In the genomic region with DNA sequence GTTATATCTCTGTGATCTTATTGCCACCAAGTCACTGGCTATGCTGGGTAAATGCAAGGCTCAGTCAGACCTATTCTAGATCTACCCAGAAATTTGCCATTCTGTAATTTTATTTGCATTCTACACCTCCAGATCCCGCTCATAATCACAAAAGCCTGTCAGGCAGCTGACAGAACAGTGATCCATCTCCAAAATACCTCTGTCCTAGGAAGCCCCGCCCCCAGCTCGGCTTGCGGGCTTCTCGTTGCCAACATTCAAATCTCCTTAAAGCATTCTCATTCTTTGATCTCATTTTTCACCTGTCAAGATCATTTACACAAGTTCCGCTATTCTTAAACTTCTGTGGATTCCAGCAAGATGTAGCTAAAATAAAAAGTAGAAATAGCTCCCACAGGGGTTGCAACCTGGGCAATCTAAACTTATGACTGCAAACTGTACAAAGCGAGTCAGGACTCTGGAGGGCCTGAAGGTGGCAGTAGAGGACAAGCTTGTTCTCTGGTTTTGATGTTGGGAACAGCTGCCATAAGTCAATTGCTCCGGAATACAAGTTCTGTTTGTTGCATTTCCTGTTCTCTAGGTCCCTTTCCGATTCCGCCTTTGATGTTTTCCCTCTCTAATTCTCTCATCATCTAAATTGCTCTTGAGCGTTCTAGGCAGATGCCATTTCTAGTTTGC, we compare ENCODE assay signal across 8 mouse cellular contexts. TPM values are rescaled to one million over a fixed set of nuclear protein-coding genes. Genes with fewer than 3 reads are reported as not detected.
DNase-seq lines count a peak whose midpoint lies in the region; ATAC-seq and TF ChIP-seq lines count a peak whose summit lies in the region.

No protein-coding gene starts in this region.

- H3K79me2 ChIP-seq in myocyte (ENCODE audit: control insufficient read depth, insufficient read depth): no peaks in the 10 kb centered on the region

- peak; percentile 82 for ATAC-seq in erythroid progenitor cell, adult 5-6 weeks (replicated peaks; ENCODE audit: low FRiP score, poor library complexity, severe bottlenecking)
- ATAC-seq in heart, embryonic 12.5 days (ENCODE audit: insufficient number of reproducible peaks, low FRiP score): peak; percentile 59; the same call in 1 of the 2 replicates
- peak; percentile 88 for ATAC-seq in kidney, embryonic 15.5 days (replicated peaks; ENCODE audit: low FRiP score)

- 0 out of 2 replicates have a peak, but pooled peaks cover 2% of the 10 kb centered on the region for H3K4me1 ChIP-seq in E14TG2a.4 (replicated peaks; ENCODE audit: low read depth, low read length)
- H3K4me1 ChIP-seq in heart, embryonic 12.5 days (replicated peaks): no peaks in the 10 kb centered on the region
- 0 out of 2 replicates have a peak, but pooled peaks cover 3% of the 10 kb centered on the region for H3K4me1 ChIP-seq in kidney, embryonic 15.5 days

- H3ac ChIP-seq in myocyte (ENCODE audit: control insufficient read depth, insufficient read length): no peak overlapping the region

- no peak overlapping the region for H3K27ac ChIP-seq in heart, embryonic 12.5 days (ENCODE audit: poor library complexity, severe bottlenecking)
- H3K27ac ChIP-seq in kidney, embryonic 15.5 days: no peak overlapping the region

- no peak for TF ChIP-seq POLR2A in myocyte (IDR thresholded peaks at IDR 0.05; ENCODE audit: insufficient read length, low read depth)

- no peak overlapping the region for H3K9ac ChIP-seq in heart, embryonic 12.5 days
- no peak overlapping the region for H3K9ac ChIP-seq in kidney, embryonic 15.5 days

- H3K4me2 ChIP-seq in heart, embryonic 12.5 days: peak overlapping the region; percentile 49
- H3K4me2 ChIP-seq in kidney, embryonic 15.5 days: peak overlapping the region; percentile 56
- peak overlapping the region; percentile 69 for H3K4me2 ChIP-seq in myocyte (ENCODE audit: low read depth)

- peak; percentile 87 for DNase-seq in brain, adult 2 months (ENCODE audit: low read depth, low spot score)
- DNase-seq in liver: peak; percentile 54
- peak; percentile 62 for DNase-seq in telencephalon, adult 2 months (ENCODE audit: low read depth, low spot score)

- H3K27me3 ChIP-seq in E14TG2a.4 (ENCODE audit: insufficient read depth, low read length) (no peaks in the 10 kb centered on the region; the same call in 1 of the 2 replicates), myocyte (ENCODE audit: control insufficient read depth, insufficient read depth, insufficient read length) (no peaks in the 10 kb centered on the region)
- H3K27me3 ChIP-seq in heart, embryonic 12.5 days (replicated peaks): no peaks in the 10 kb centered on the region
- H3K27me3 ChIP-seq in kidney, embryonic 15.5 days: no peaks in the 10 kb centered on the region

- H3K36me3 ChIP-seq in E14TG2a.4 (ENCODE audit: insufficient read depth, low read length) (no peaks in the 10 kb centered on the region), myocyte (ENCODE audit: control insufficient read depth, insufficient read depth) (no peaks in the 10 kb centered on the region)
- no peaks in the 10 kb centered on the region for H3K36me3 ChIP-seq in heart, embryonic 12.5 days
- H3K36me3 ChIP-seq in kidney, embryonic 15.5 days: no peaks in the 10 kb centered on the region

- H3K9me3 ChIP-seq in E14TG2a.4 (ENCODE audit: low read length): no peaks in the 10 kb centered on the region
- H3K9me3 ChIP-seq in heart, embryonic 12.5 days (replicated peaks): no peaks in the 10 kb centered on the region
- no peaks in the 10 kb centered on the region for H3K9me3 ChIP-seq in kidney, embryonic 15.5 days (replicated peaks)

- H3K4me3 ChIP-seq in E14TG2a.4 (replicated peaks; ENCODE audit: low read length): no peak overlapping the region
- H3K4me3 ChIP-seq in heart, embryonic 12.5 days: peak overlapping the region; percentile 26; the same call in 1 of the 2 replicates
- peak overlapping the region; percentile 26 for H3K4me3 ChIP-seq in kidney, embryonic 15.5 days (replicated peaks)
- no peak overlapping the region for H3K4me3 ChIP-seq in myocyte

- WGBS in heart, embryonic 12.5 days: 20% methylated on average over 11 of the region's 11 CpGs
- WGBS in kidney, embryonic 15.5 days: 19% methylated on average over 11 of the region's 11 CpGs

- TF ChIP-seq CTCF in E14TG2a.4 (conservative IDR thresholded peaks at IDR 0.05; ENCODE audit: low read length): peak; percentile 80

TF ChIP-seq in myocyte, 11 proteins besides CTCF, POLR2A, EP300 and RAD21:
- TF ChIP-seq MAX (IDR thresholded peaks at IDR 0.05; ENCODE audit: low read depth) (no peak), MYOG (IDR thresholded peaks at IDR 0.05; ENCODE audit: control insufficient read depth in 1 of 3, insufficient read depth in 1 of 3, insufficient read length in 2 of 3, low read depth in 2 of 3) (no peak), REST (IDR thresholded peaks at IDR 0.05; ENCODE audit: insufficient read depth, insufficient read length) (no peak), MYOD1 (IDR thresholded peaks at IDR 0.05; ENCODE audit: control insufficient read depth in 1 of 3, insufficient read length in 2 of 3, low read depth in 2 of 3) (peak; percentile 35 to 61 (median 42)), TCF12 (IDR thresholded peaks at IDR 0.05; ENCODE audit: insufficient read depth, poor library complexity, severe bottlenecking) (no peak)

RNA-seq across cellular contexts. Expression of gene Otud1, which starts 58.1 kb away (rescaled TPM):
- 3.6 and 13.4 TPM in 2 replicates for total RNA-seq in erythroid progenitor cell, adult 5-6 weeks (2015; ENCODE audit: low replicate concordance)
- 3.7 and 6.5 TPM in 2 replicates for total RNA-seq in erythroid progenitor cell, adult 5-6 weeks (2017; ENCODE audit: low replicate concordance)
- polyA plus RNA-seq in heart, embryonic 12.5 days (2016; fragmentation: Nextera tagmentation; extraction: Ambion mirVana): 11.6 and 12.3 TPM in 2 replicates
- polyA plus RNA-seq in kidney, embryonic 15.5 days (2015; fragmentation: Nextera tagmentation; extraction: Ambion mirVana): 1.3 and 1.5 TPM in 2 replicates
- polyA plus RNA-seq in myocyte (2012; fragmentation: generic; extraction: Trizol): 3.5 TPM

Comparison
In these comparisons a context has a peak if more than half of its experiments do, and no peak if none do; other contexts are left out.
1. H3K4me3 ChIP-seq: peak in heart, embryonic 12.5 days (single experiment) and kidney, embryonic 15.5 days (single experiment); none in E14TG2a.4 (single experiment) and myocyte (single experiment).
2. Peak in every context shown above with its lines, with median percentiles within 50 percentile points of each other: DNase-seq, ATAC-seq and H3K4me2 ChIP-seq.